Mouse (Mus musculus) left cerebral cortex, adult 2 months (tissue): ENCODE results near the gene Efcc1. TPM values are rescaled to one million over a fixed set of nuclear protein-coding genes. Genes with fewer than 3 reads are reported as not detected.

Experiments used
- DNase-seq, 2 experiments: peaks; one replicate each; pipeline ENCODE4 v3.0.0; 2021 to 2022; ENCODE audit warnings: low spot score in 2 of 2, mixed read lengths in 1 of 2; ENCODE audit errors: extremely low spot score in 1 of 2
- H3K27ac ChIP-seq: fragments of 200-600 bp; 2 replicates; pipeline ENCODE4 v1.8.1; 2022
- H3K4me3 ChIP-seq: fragments of 200-600 bp; 2 replicates; pipeline ENCODE4 v1.8.1; 2022
- CTCF ChIP-seq: fragments of 200-600 bp; IDR thresholded peaks from 2 replicates; pipeline ENCODE4 v1.8.1; 2022; ENCODE audit warnings: antibody characterized with exemption, mild to moderate bottlenecking, moderate library complexity
- intact Hi-C: fragments of 180-260 bp; cut with DNase I; formaldehyde crosslinking; loops from one replicate; pipeline ENCODE4 v1.15.1; 2025
- total RNA-seq, 2 experiments: library from RNA; stranded (reverse); gene quantifications; 2 replicates each; pipeline ENCODE4 v1.2.3; 2021

The Efcc1 gene
- total RNA-seq, 2 experiments from 2014 or later = 4.5 to 4.8 TPM

DNA sequence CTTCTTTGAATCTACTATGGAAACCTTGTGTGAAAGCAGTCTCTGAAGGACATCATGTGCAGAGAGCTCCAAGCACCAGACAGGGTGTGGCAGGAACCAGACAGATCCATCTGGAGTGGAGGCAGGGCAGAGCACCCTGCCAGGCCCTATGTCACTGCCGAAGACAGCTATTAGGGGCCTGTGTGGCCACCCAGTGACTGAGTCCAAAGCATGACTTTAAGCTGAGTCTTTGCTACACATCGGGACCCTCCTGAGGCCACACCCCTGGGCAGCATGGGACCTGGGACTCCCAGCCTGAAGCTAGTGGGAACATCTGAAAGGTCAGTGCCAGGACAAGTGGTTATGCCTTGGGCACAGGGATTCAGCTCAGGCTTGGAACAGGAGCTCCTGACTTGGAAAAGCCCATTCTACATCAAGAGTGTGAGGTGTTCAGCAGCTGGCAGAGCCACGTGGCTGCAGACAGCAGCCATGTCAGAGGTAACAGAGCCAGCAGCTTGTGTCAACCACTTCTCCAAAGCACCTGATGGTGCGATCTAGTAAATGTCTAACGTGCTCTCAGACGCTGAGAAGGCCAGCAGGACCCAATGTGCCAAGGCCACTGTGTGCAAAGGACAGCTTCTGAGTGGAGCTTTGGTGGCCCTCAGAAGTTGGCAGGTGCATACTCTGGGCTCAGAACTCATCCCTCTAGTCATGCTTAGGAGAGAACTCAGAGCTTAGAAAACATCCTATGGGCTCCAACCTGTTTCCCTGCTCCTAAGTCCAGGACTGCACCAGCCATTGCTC, 56.6 kb downstream of the Efcc1 start:
- no peak for DNase-seq
- intact Hi-C loops = no loop called here

DNA sequence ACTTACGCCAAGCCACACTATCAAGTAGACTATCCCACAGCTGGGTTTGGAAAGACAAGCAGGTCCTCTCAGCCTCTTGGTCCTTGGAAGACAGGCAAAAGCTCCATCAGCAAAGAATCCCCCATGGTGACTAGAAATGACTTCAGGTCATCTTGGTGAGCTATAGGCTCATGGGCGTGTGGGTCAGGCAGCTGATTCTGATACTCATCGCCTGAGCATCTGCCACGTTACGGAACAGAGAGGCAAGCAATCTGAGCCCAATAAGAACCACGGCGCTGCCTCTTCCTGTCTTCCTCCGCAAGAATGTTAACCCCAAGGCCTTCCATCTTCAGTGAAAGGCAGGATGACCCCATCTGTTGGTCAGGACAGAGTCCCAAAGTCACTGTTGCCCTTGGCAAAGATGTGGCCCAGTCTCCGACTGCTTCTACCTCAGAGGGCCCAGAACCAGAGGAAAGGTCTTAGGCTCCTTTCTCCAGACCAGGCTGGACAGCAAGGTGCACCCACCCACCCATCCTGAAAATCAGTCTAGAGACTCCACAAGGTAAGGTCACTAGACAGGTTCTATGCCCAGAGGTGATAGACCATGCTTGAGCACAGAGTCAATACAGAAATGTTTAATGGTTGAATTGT, 57.7 kb downstream of the Efcc1 start:
- Histone ChIP-seq H3K27ac (no peak overlapping the region), H3K4me3 (no peak overlapping the region)
- no peak for DNase-seq
- no peak for TF ChIP-seq CTCF
- intact Hi-C loops = no loop called here

More for the DNA sequence above, 56.6 kb downstream of the Efcc1 start:
- TF ChIP-seq CTCF = no peak
- Histone ChIP-seq H3K4me3 (no peak overlapping the region), H3K27ac (no peak overlapping the region)

DNA sequence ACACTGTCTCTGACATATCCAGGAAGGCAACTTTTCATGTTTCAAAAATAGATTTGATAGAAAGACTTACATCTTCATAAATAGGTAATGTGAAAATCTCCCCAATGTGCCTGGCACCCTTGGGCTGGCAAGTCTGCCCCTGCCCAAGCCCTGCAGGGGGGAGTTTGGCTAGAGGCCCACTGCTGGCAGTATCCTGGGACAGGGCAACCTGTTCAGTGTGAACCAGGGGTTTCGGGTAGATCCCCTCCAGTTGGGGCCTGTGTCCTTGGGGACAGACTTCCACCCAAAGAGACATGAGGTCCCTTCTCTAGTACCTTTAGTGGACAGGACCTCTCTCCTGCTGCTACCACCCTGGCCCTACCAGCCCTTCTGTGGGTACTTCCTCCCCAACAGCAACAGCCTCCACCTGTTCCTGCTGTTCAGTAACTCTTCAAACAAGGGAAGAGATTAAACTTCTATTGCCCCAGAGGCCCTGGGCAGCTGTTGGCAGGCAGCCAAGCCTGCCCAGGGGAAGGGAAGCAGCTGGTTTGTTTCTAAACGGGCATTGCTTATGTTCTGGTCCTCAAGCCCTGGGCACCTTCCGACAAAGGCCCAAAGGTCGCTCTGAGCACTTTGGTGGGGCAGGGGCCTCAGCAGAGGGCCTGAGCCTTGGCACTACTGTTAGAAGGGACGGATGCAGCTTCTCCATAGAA, 58.4 kb downstream of the Efcc1 start:
- TF ChIP-seq CTCF = no peak
- intact Hi-C loops = no loop called here
- no peak for DNase-seq
- no peak overlapping the region for H3K27ac ChIP-seq
- no peak overlapping the region for H3K4me3 ChIP-seq

DNA sequence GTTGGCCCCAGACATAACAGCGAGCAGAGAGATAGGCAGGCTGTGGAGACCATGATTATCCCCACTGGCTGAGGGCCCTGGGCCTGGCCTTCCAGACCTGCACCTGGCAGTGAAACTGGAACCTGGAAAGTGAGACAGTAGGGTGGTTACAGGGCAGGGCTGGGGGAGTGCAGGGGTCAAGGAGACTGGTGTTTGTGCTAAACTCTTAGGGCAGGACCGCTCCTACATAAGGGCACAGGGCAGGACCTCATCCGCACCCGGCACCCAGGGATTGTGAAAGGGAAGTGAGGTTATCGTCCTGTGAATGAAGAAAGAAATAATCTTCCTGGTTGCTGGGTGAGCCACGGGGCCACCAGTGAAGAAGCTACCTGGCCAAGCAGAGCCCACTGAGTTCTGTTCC, 59.1 kb downstream of the Efcc1 start:
- no peak overlapping the region for H3K27ac ChIP-seq
- intact Hi-C loops = no loop called here
- TF ChIP-seq CTCF = no peak

DNA sequence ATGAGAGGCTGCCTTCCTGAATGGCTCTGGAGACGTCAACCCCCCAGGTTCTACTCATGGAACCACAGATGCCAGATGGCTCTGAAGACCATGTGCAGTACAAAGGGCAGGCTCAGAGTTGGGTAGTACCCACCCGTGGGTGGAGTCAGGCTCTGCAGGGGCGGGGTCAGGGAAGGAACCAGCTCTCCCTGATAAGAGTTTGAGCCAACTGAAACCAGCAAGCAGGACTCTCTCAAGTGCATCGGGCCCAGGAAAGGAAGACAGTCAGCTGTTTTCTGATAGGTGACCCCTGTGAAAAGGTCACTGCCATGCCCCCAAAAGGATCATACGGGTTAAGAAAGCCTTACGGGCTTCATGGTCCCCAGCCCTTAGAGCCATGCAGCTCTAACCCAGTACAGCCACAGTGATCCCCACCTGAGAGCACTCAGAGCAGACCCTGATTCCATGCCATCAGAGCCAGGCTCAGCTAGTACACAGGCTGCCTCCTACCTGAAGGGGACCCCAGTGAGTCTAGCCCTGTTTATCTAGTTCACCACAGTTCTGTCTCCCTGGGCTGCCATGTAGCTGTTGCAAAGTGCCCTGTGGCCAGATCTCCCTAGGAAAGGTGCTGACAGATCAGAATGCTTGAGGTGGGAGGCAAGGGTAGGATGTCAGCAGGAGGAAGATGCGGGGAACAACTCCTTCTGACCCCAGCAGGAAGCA, 60.3 kb downstream of the Efcc1 start:
- Histone ChIP-seq H3K27ac (no peak overlapping the region), H3K4me3 (no peak overlapping the region)
- TF ChIP-seq CTCF = no peak
- intact Hi-C loops = no loop called here
- DNase-seq = no peak

More for the DNA sequence above, 59.1 kb downstream of the Efcc1 start:
- no peak for DNase-seq
- H3K4me3 ChIP-seq = no peak overlapping the region

DNA sequence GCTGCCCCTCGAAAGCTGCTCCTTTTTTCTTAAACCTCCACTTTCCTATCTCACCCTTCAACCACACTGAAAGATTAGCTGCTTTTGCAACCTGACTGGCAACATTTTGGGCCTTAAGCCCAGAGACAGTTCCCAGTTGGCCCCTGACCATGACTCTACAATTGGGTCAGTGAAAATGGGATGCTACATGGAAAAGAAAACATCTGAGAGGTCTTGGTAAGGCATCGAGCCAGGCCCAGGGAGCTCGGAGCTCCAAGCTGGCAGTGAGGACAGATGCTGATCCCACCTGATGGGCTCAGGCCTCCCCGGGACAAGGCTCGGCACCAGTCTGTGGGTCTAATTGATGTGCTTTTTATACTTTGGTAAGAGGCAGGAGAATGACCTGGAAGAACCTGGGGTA, 61.2 kb downstream of the Efcc1 start:
- intact Hi-C loops = no loop called here
- DNase-seq = no peak

DNA sequence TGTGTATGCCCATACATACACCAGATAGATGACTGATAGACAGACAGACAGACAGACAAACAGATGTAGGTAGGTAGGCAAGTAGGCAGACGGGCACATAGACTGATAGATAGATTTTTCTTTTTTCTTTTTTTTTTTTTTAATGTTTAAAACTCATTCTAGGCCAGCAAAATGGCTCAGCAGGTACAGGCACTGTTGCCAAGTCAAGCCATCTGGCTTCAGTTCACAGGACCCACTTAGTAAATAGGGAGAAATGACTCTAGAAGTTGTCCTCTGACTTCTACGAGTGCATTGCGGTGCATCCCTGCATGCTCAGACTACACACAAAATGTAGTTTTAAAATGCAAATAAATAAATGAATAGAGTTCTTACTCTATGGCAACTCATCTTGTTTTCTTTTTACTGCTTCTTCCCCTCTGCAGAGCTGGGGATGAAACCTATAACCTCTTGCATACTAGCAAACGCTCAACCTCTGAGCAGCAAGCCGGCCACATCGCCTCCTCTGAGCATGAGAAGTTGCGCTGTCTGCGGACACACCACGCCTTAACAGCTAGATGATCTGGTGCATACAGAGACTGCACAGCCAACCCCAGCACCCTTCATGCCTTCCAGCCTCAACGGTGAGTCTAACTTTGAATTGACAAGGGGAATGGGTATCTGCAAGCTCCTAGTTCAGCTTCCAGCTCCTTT, 63.3 kb downstream of the Efcc1 start:
- intact Hi-C loops = no loop called here
- no peak overlapping the region for H3K27ac ChIP-seq
- DNase-seq = no peak
- no peak for TF ChIP-seq CTCF
- no peak overlapping the region for H3K4me3 ChIP-seq

More for the DNA sequence above, 61.2 kb downstream of the Efcc1 start:
- TF ChIP-seq CTCF = no peak
- Histone ChIP-seq H3K4me3 (no peak overlapping the region), H3K27ac (no peak overlapping the region)

DNA sequence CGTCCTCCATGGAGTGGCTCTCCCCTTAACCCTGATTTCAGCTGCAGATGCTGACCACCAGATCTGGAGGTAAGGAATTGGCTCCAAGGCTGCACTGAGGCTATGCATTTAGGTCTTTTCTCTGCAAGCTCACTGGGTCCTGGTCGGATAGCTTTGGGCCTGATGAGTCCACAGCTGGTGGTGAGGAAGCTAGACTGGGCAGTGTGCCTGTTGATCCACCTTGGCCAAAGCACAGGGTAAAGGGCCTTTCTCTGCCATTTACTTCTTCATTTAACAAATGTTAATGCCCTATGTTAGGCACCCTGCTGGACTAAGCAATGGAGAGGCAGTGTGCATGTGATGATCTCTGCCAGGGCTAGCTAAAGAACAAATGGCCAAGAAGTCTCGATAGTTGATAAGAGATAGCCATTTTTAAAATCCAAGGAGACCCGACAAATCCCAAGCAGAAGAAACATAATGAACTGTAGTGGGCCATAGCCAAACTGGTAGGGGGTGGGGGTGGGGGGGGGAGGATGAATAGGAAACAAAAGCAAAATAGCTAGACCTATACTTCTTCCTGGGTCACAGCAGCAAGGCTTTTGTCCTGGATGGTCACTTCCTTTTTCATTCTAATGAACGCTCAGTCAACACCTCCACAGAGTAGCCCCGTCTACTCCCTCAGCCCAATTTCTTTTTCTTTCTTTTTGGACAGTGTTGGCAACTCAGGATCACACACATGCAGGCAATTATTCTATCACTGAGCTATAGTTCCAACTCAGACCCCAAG, 64.9 kb downstream of the Efcc1 start:
- DNase-seq = no peak
- Histone ChIP-seq H3K27ac (no peak overlapping the region), H3K4me3 (no peak overlapping the region)
- TF ChIP-seq CTCF = no peak
- intact Hi-C loops = no loop called here

DNA sequence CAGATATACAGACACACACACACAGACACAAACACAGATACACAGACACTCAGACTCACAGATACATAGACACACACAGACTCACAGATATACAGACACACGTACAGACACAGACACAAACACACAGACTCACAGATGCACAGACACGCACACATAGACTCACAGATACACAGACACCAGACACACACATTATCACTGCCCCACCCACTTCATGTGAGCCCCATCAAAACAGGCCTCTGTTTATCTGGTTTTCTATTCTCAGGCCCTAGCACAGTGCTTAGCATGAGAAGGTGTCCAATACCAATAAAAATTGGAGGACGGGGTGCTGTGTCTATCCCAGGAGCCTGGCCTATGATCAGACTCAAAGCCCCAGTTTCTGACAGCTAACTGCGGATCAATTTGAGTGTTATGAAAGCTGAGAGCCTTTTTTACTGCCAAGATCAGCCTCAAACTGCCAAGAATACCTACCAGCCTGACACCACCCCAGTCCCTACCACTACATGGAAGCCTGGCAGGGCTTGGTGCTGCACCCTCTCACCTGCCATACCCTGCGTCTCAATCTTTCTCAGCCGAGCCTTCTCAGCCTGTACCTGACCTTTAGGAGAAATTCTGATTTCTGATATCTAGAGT, 65.7 kb downstream of the Efcc1 start:
- no peak overlapping the region for H3K27ac ChIP-seq
- intact Hi-C loops = no loop called here
- TF ChIP-seq CTCF = no peak
- DNase-seq = no peak
- no peak overlapping the region for H3K4me3 ChIP-seq

DNA sequence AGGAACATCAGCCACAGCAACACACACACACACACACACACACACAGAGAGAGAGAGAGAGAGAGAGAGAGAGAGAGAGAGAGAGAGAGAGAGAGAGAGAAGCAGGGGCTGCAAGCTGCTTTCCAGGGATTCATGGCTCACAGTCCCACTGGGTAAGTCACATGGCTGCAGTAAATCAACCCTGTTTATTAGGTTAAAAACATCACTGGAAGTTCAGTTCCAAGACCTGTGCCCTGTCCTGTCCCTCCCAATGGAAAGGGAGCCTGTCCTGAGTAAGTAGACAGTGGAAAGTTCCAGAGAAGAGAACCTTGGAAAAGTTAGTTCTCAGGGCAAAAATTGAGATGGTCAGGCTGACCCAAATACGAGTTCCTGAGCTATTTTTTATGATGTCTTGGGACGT, 66.7 kb downstream of the Efcc1 start:
- Histone ChIP-seq H3K27ac (no peak overlapping the region), H3K4me3 (no peak overlapping the region)
- no peak for DNase-seq
- TF ChIP-seq CTCF = no peak
- intact Hi-C loops = no loop called here
